Mouse (Mus musculus): ENCODE data around the gene Gan.

- TF ChIP-seq POLR2A (IDR thresholded peaks at IDR 0.05; ENCODE audit: insufficient read depth, low read depth, low read length) (no peak), CTCF (IDR thresholded peaks at IDR 0.05; ENCODE audit: insufficient read depth, low read depth, low read length) (no peak)
Measured at GRCm38 (mm10) chr8:117227339-117227738, 69.4 kb downstream of the Gan start.

All from olfactory bulb, adult 2 months (tissue).